Comparison of ENCODE assay signal across 14 mouse cellular contexts in the genomic region with DNA sequence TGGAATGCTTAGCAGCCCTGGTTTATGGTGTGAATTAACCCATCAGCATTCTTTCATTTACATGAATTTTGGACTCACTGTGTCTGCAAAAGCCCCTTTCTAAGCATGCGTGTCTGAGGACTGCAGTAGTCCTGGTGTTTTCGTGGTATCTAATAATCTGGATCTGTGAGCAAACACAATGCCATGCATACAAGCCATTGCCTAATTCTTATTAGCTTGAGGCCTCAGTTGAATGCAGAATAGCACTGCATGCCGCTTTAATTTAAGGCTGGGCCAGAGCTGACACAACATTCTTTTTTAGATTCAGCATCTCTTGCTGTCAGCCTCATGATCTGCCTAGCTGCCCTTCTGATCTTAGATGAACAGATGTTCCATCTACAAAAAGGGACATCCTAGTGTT. TPM values are rescaled to one million over a fixed set of nuclear protein-coding genes. Genes with fewer than 3 reads are reported as not detected.
DNase-seq lines count a peak whose midpoint lies in the region; ATAC-seq and TF ChIP-seq lines count a peak whose summit lies in the region.
"Had no signal": no experiment of that assay in that cellular context is flagged by ENCODE, and none has a peak within 500 bp of the region (broad histone marks: within the 10 kb centered on the region; RNA-seq: fewer than 3 reads in every experiment).

No protein-coding gene starts in this region.

- ATAC-seq in forebrain, embryonic 16.5 days: peak; percentile 91
- ATAC-seq in midbrain, embryonic 12.5 days (ENCODE audit: low FRiP score, low read depth): no peak

- no peaks in the 10 kb centered on the region for H3K36me3 ChIP-seq in forebrain, embryonic 16.5 days (ENCODE audit: control insufficient read depth, insufficient read depth)
- no peaks in the 10 kb centered on the region for H3K36me3 ChIP-seq in midbrain, embryonic 12.5 days
- H3K36me3 ChIP-seq: liver, embryonic 15.5 days had no signal

- H3K4me2 ChIP-seq in forebrain, embryonic 16.5 days (ENCODE audit: low read length): peak overlapping the region; percentile 35
- peak overlapping the region; percentile 35 for H3K4me2 ChIP-seq in midbrain, embryonic 12.5 days (replicated peaks)
- H3K4me2 ChIP-seq: liver, embryonic 15.5 days had no signal

- TF ChIP-seq CTCF in left cerebral cortex, adult 2 months (IDR thresholded peaks at IDR 0.05): no peak

- WGBS in forebrain, embryonic 16.5 days: 5% methylated on average over 3 of the region's 3 CpGs
- WGBS in midbrain, embryonic 12.5 days: 34% methylated on average over 3 of the region's 3 CpGs

- no peaks in the 10 kb centered on the region for H3K27me3 ChIP-seq in forebrain, embryonic 16.5 days (replicated peaks; ENCODE audit: control insufficient read depth, insufficient read depth, low read length)
- no peaks in the 10 kb centered on the region for H3K27me3 ChIP-seq in midbrain, embryonic 12.5 days
- H3K27me3 ChIP-seq: liver, embryonic 15.5 days had no signal

- no peak overlapping the region; the same call in 1 of the 2 replicates for H3K9ac ChIP-seq in forebrain, embryonic 16.5 days (replicated peaks; ENCODE audit: low read depth, low read length)
- no peak overlapping the region for H3K9ac ChIP-seq in midbrain, embryonic 12.5 days (replicated peaks)
- H3K9ac ChIP-seq: liver, embryonic 15.5 days had no signal

- no peak overlapping the region for H3K4me3 ChIP-seq in left cerebral cortex, adult 2 months
- no peak overlapping the region for H3K4me3 ChIP-seq in forebrain, embryonic 16.5 days (replicated peaks; ENCODE audit: low read length)
- H3K4me3 ChIP-seq in midbrain, embryonic 12.5 days: no peak overlapping the region
- H3K4me3 ChIP-seq: heart, adult 2 months; liver, embryonic 15.5 days had no signal

- peak overlapping the region; percentile 60 for H3K27ac ChIP-seq in left cerebral cortex, adult 2 months
- peak overlapping the region; percentile 83 for H3K27ac ChIP-seq in forebrain, embryonic 16.5 days (ENCODE audit: low read length)
- peak overlapping the region; percentile 65 for H3K27ac ChIP-seq in midbrain, embryonic 12.5 days (replicated peaks)
- H3K27ac ChIP-seq: heart, adult 2 months; liver, embryonic 15.5 days had no signal

- H3K9me3 ChIP-seq in forebrain, embryonic 16.5 days (ENCODE audit: control insufficient read depth, low read length): no peaks in the 10 kb centered on the region
- no peaks in the 10 kb centered on the region for H3K9me3 ChIP-seq in midbrain, embryonic 12.5 days
- H3K9me3 ChIP-seq: liver, embryonic 15.5 days had no signal

- intact Hi-C loops in left cerebral cortex, adult 2 months (cut with DNase I): no loop called here

- H3K4me1 ChIP-seq in forebrain, embryonic 16.5 days (replicated peaks; ENCODE audit: control insufficient read depth, insufficient read depth, low read length): peaks cover 20% of the 10 kb centered on the region
- peaks cover 20% of the 10 kb centered on the region for H3K4me1 ChIP-seq in midbrain, embryonic 12.5 days
- H3K4me1 ChIP-seq: liver, embryonic 15.5 days had no signal

- no peak for DNase-seq in left cerebral cortex, adult 2 months (ENCODE audit: extremely low spot score in 1 of 2, low spot score in 2 of 2)
- no peak for DNase-seq in left cerebral cortex, adult 8-10 months (ENCODE audit: low spot score in 2 of 2)
- DNase-seq in retina, postnatal 1 day: peak; percentile 58
- DNase-seq in frontal cortex, adult 2 months (ENCODE audit: extremely low spot score in 1 of 2, low spot score in 1 of 2): no peak
- no peak for DNase-seq in adrenal gland, postnatal 14 days
- DNase-seq: adrenal gland, postnatal 10 days; cerebellum, adult 11 months; heart, adult 2 months; kidney, adult 11 months; kidney, postnatal 4 days; lung, postnatal 4 days had no signal

RNA-seq across cellular contexts. Expression of a gene that starts 9.2 kb away (rescaled TPM):
- 100 to 1,000 TPM; 101 to 109 TPM for total RNA-seq in left cerebral cortex, adult 2 months (2021)
- 100 to 1,000 TPM; 109 to 132 (median 111) TPM for total RNA-seq in left cerebral cortex, adult 8-10 months (2022)
- polyA plus RNA-seq in forebrain, embryonic 16.5 days (2015; fragmentation: Nextera tagmentation; extraction: Ambion mirVana): 174 and 175 TPM in 2 replicates
- polyA plus RNA-seq in midbrain, embryonic 12.5 days (2016; fragmentation: Nextera tagmentation; extraction: Ambion mirVana): 135 and 144 TPM in 2 replicates
- 118 and 126 TPM in 2 replicates for polyA plus RNA-seq in frontal cortex, adult 2 months (2012; rRNA removed)
- 71.6 and 82.1 TPM in 2 replicates for total RNA-seq in adrenal gland, postnatal 14 days (2021)

RNA-seq across cellular contexts. Expression of a gene that starts 38.3 kb away (rescaled TPM):
- total RNA-seq in left cerebral cortex, adult 2 months (2021): 100 to 1,000 TPM; 151 to 160 TPM
- 100 to 1,000 TPM; 131 to 159 (median 145) TPM for total RNA-seq in left cerebral cortex, adult 8-10 months (2022)
- polyA plus RNA-seq in forebrain, embryonic 16.5 days (2015; fragmentation: Nextera tagmentation; extraction: Ambion mirVana): 2.5 and 2.6 TPM in 2 replicates
- polyA plus RNA-seq in midbrain, embryonic 12.5 days (2016; fragmentation: Nextera tagmentation; extraction: Ambion mirVana): 0.64 and 1.0 TPM in 2 replicates
- polyA plus RNA-seq in frontal cortex, adult 2 months (2012; rRNA removed): 76.6 and 95.2 TPM in 2 replicates
- 18.4 and 23.5 TPM in 2 replicates for total RNA-seq in adrenal gland, postnatal 14 days (2021)
- polyA plus RNA-seq: liver, embryonic 15.5 days had no signal
